In genomic region chr3:131490143-131490908, GRCm38 (mm10) we compare ENCODE assay signal across 7 mouse cellular contexts. TPM values are rescaled to one million over a fixed set of nuclear protein-coding genes. Genes with fewer than 3 reads are reported as not detected.
DNase-seq lines count a peak whose midpoint lies in the region; ATAC-seq lines count a peak whose summit lies in the region.

No protein-coding gene starts in this region.

- H3K9ac ChIP-seq in intestine, embryonic 14.5 days (ENCODE audit: low read length), result peak overlapping the region; percentile 61

- 0% methylated on average over 60 of the region's 78 CpGs for WGBS in intestine, embryonic 14.5 days

- H3K36me3 ChIP-seq in intestine, embryonic 14.5 days (ENCODE audit: control insufficient read depth, insufficient read depth, low read length), result no peaks in the 10 kb centered on the region

- H3K4me1 ChIP-seq in intestine, embryonic 14.5 days (replicated peaks; ENCODE audit: control insufficient read depth, insufficient read depth, low read length), result peaks cover 9% of the 10 kb centered on the region

- intact Hi-C loops in left cerebral cortex, postnatal 4 days (cut with DNase I), result no loop called here

- H3K9me3 ChIP-seq in intestine, embryonic 14.5 days (ENCODE audit: control insufficient read depth, low read length), result no peaks in the 10 kb centered on the region

- H3K4me2 ChIP-seq in intestine, embryonic 14.5 days (ENCODE audit: low read length), result peak overlapping the region; percentile 93

- H3K27ac ChIP-seq in intestine, embryonic 14.5 days (ENCODE audit: low read depth), result peak overlapping the region; percentile 82

- peak overlapping the region; percentile 68 for H3K4me3 ChIP-seq in intestine, embryonic 14.5 days (ENCODE audit: low read depth, low read length)

- peak; percentile 92 for DNase-seq in adrenal gland, adult 2 months
- DNase-seq in cerebellum, postnatal 4 days (ENCODE audit: low spot score in 2 of 2), result peak; percentile 25 to 26
- DNase-seq in gastrocnemius, postnatal 25 days, result peak; percentile 78
- peak; percentile 90 for DNase-seq in intestine, embryonic 14.5 days (ENCODE audit: low spot score)
- DNase-seq in left cerebral cortex, postnatal 4 days, result peak; percentile 50
- DNase-seq in mesoderm, embryonic 11.5 days (ENCODE audit: low read depth, low spot score), result peak; percentile 56
- peak; percentile 5 to 22 for DNase-seq in right cerebral cortex, postnatal 36 days (ENCODE audit: low spot score in 2 of 2)

- H3K27me3 ChIP-seq in intestine, embryonic 14.5 days (replicated peaks; ENCODE audit: control insufficient read depth, insufficient read depth, low read length), result peaks cover 22% of the 10 kb centered on the region; the same call in 1 of the 2 replicates

- ATAC-seq in intestine, embryonic 14.5 days (replicated peaks; ENCODE audit: low FRiP score, low TSS enrichment, low read depth), result peak; percentile 92

RNA-seq across cellular contexts. Expression of gene Sgms2, which starts 0.9 kb away (rescaled TPM):
- 1 to 10 TPM; 6.3 to 9.2 TPM for total RNA-seq in adrenal gland, adult 2 months (2021)
- polyA plus RNA-seq in adrenal gland, adult 2 months (2012; rRNA removed), result 0.54 and 0.93 TPM in 2 replicates
- 1 to 10 TPM; 1.6 to 2.6 TPM for total RNA-seq in gastrocnemius, postnatal 25 days (2021)
- polyA plus RNA-seq in intestine, embryonic 14.5 days (2014; fragmentation: Nextera tagmentation; extraction: Ambion mirVana), result 12.4 and 15.9 TPM in 2 replicates
- under 1 TPM; 0.90 to 0.93 TPM for total RNA-seq in left cerebral cortex, postnatal 4 days (2021)

Comparison
In these comparisons a context has a peak if more than half of its experiments do, and no peak if none do; other contexts are left out.
1. Peak in every context shown above with its lines: DNase-seq, ATAC-seq, H3K4me3 ChIP-seq and H3K27ac ChIP-seq.
2. DNase-seq: peak in every context shown above with its lines; median percentile 92 in adrenal gland, adult 2 months; 90 in intestine, embryonic 14.5 days; 78 in gastrocnemius, postnatal 25 days; 56 in mesoderm, embryonic 11.5 days; 50 in left cerebral cortex, postnatal 4 days; 26 in cerebellum, postnatal 4 days; 14 in right cerebral cortex, postnatal 36 days.